Mouse (Mus musculus): ENCODE data around the gene Wfikkn1. TPM values are rescaled to one million over a fixed set of nuclear protein-coding genes. Genes with fewer than 3 reads are reported as not detected.
A peak's percentile ranks its signal among the peaks of the same experiment; 100 is the strongest.

Gene Wfikkn1
- polyA plus RNA-seq, 1 experiment, result 0.25 TPM

- H3K36me3 ChIP-seq (ENCODE audit: control insufficient read depth, insufficient read depth), result no peaks in the 10 kb centered on the region
- no peaks in the 10 kb centered on the region for H3K79me2 ChIP-seq (ENCODE audit: control insufficient read depth, insufficient read depth)
- no peaks in the 10 kb centered on the region for H3K27me3 ChIP-seq (ENCODE audit: control insufficient read depth, insufficient read depth, insufficient read length)
- peak overlapping the region; percentile 11 for H3ac ChIP-seq (ENCODE audit: control insufficient read depth, insufficient read length)
- TF ChIP-seq USF1 (IDR thresholded peaks at IDR 0.05; ENCODE audit: low read depth) (no peak), SRF (IDR thresholded peaks at IDR 0.05; ENCODE audit: control insufficient read depth, insufficient read length, low read depth) (no peak), REST (IDR thresholded peaks at IDR 0.05; ENCODE audit: insufficient read depth, insufficient read length) (no peak), POLR2A (IDR thresholded peaks at IDR 0.05; ENCODE audit: insufficient read length, low read depth) (no peak), E2F4 (IDR thresholded peaks at IDR 0.05; ENCODE audit: insufficient read depth) (no peak), POLR2AphosphoS2 (IDR thresholded peaks at IDR 0.05; ENCODE audit: insufficient read length, low read depth) (no peak), TCF12 (IDR thresholded peaks at IDR 0.05; ENCODE audit: insufficient read depth, poor library complexity, severe bottlenecking) (no peak), MAX (IDR thresholded peaks at IDR 0.05; ENCODE audit: low read depth) (no peak), MYOG (IDR thresholded peaks at IDR 0.05; ENCODE audit: control insufficient read depth in 1 of 3, insufficient read depth in 1 of 3, insufficient read length in 2 of 3, low read depth in 2 of 3) (no peak)
- peak overlapping the region; percentile 32 for H3K4me3 ChIP-seq
- peak overlapping the region; percentile 86 for H3K4me2 ChIP-seq (ENCODE audit: low read depth)
These were observed 18.7 kb downstream of the Wfikkn1 start for GRCm38 (mm10) chr17:25861704-25862612.

GRCm38 (mm10) chr17:25860832-25861703, 19.6 kb downstream of the Wfikkn1 start, which contains the start of gene Wdr90:
Wdr90 (minus strand) TSS chr17:25861501.
- TF ChIP-seq TCF3 (IDR thresholded peaks at IDR 0.05; ENCODE audit: insufficient read length, low read depth) (no peak), MAX (IDR thresholded peaks at IDR 0.05; ENCODE audit: low read depth) (no peak), POLR2AphosphoS2 (IDR thresholded peaks at IDR 0.05; ENCODE audit: insufficient read length, low read depth) (peak; percentile 86), TCF12 (IDR thresholded peaks at IDR 0.05; ENCODE audit: insufficient read depth, poor library complexity, severe bottlenecking) (no peak), MYOG (IDR thresholded peaks at IDR 0.05; ENCODE audit: control insufficient read depth in 1 of 3, insufficient read depth in 1 of 3, insufficient read length in 2 of 3, low read depth in 2 of 3) (peak in 2 of 3 experiments; percentile 43 to 52), REST (IDR thresholded peaks at IDR 0.05; ENCODE audit: insufficient read depth, insufficient read length) (no peak), E2F4 (IDR thresholded peaks at IDR 0.05; ENCODE audit: insufficient read depth) (peak; percentile 86), SRF (IDR thresholded peaks at IDR 0.05; ENCODE audit: control insufficient read depth, insufficient read length, low read depth) (peak; percentile 71), CEBPB (IDR thresholded peaks at IDR 0.05; ENCODE audit: insufficient read depth, poor library complexity, severe bottlenecking) (peak; percentile 56; the same call in 1 of the 2 replicates), MYOD1 (IDR thresholded peaks at IDR 0.05; ENCODE audit: control insufficient read depth in 1 of 3, insufficient read length in 2 of 3, low read depth in 2 of 3) (peak in 2 of 3 experiments; percentile 52 to 59), USF1 (IDR thresholded peaks at IDR 0.05; ENCODE audit: low read depth) (no peak), POLR2A (IDR thresholded peaks at IDR 0.05; ENCODE audit: insufficient read length, low read depth) (peak; percentile 89)
- H3K27me3 ChIP-seq (ENCODE audit: control insufficient read depth, insufficient read depth, insufficient read length), result no peaks in the 10 kb centered on the region
- H3ac ChIP-seq (ENCODE audit: control insufficient read depth, insufficient read length), result peak within 1 kb of the TSS; percentile 11
- no peaks in the 10 kb centered on the region for H3K79me2 ChIP-seq (ENCODE audit: control insufficient read depth, insufficient read depth)
- no peaks in the 10 kb centered on the region for H3K36me3 ChIP-seq (ENCODE audit: control insufficient read depth, insufficient read depth)
- H3K4me3 ChIP-seq, result peak within 1 kb of the TSS; percentile 32
- peak within 1 kb of the TSS; percentile 86 for H3K4me2 ChIP-seq (ENCODE audit: low read depth)

GRCm38 (mm10) chr17:25860229-25860628, 20.4 kb downstream of the Wfikkn1 start:
- TF ChIP-seq CEBPB (IDR thresholded peaks at IDR 0.05; ENCODE audit: insufficient read depth, poor library complexity, severe bottlenecking) (no peak), MYOD1 (IDR thresholded peaks at IDR 0.05; ENCODE audit: control insufficient read depth in 1 of 3, insufficient read length in 2 of 3, low read depth in 2 of 3) (no peak), MYOG (IDR thresholded peaks at IDR 0.05; ENCODE audit: control insufficient read depth in 1 of 3, insufficient read depth in 1 of 3, insufficient read length in 2 of 3, low read depth in 2 of 3) (no peak), USF1 (IDR thresholded peaks at IDR 0.05; ENCODE audit: low read depth) (no peak), SRF (IDR thresholded peaks at IDR 0.05; ENCODE audit: control insufficient read depth, insufficient read length, low read depth) (no peak), TCF12 (IDR thresholded peaks at IDR 0.05; ENCODE audit: insufficient read depth, poor library complexity, severe bottlenecking) (no peak), POLR2AphosphoS2 (IDR thresholded peaks at IDR 0.05; ENCODE audit: insufficient read length, low read depth) (no peak)
- H3ac ChIP-seq (ENCODE audit: control insufficient read depth, insufficient read length), result no peak overlapping the region
- peak overlapping the region; percentile 32 for H3K4me3 ChIP-seq
- H3K79me2 ChIP-seq (ENCODE audit: control insufficient read depth, insufficient read depth), result no peaks in the 10 kb centered on the region
- H3K27me3 ChIP-seq (ENCODE audit: control insufficient read depth, insufficient read depth, insufficient read length), result no peaks in the 10 kb centered on the region
- no peaks in the 10 kb centered on the region for H3K36me3 ChIP-seq (ENCODE audit: control insufficient read depth, insufficient read depth)
- peak overlapping the region; percentile 86 for H3K4me2 ChIP-seq (ENCODE audit: low read depth)

- no peaks in the 10 kb centered on the region for H3K27me3 ChIP-seq (ENCODE audit: control insufficient read depth, insufficient read depth, insufficient read length)
- peak within 1 kb of the TSS; percentile 59 for H3ac ChIP-seq (ENCODE audit: control insufficient read depth, insufficient read length)
These were observed 36.2 kb downstream of the Wfikkn1 start, which contains the start of gene Rhot2 for GRCm38 (mm10) chr17:25844396-25844901. Rhot2 (minus strand) TSS chr17:25844851.

More at GRCm38 (mm10) chr17:25844396-25844901, 36.2 kb downstream of the Wfikkn1 start, which contains the start of gene Rhot2:
- peak within 1 kb of the TSS; percentile 80 for H3K4me2 ChIP-seq (ENCODE audit: low read depth)
- peaks cover 4% of the 10 kb centered on the region for H3K36me3 ChIP-seq (ENCODE audit: control insufficient read depth, insufficient read depth)
- peaks cover 12% of the 10 kb centered on the region for H3K79me2 ChIP-seq (ENCODE audit: control insufficient read depth, insufficient read depth)
- peak within 1 kb of the TSS; percentile 42 for H3K4me3 ChIP-seq
- peak; percentile 91 for TF ChIP-seq POLR2A (IDR thresholded peaks at IDR 0.05; ENCODE audit: insufficient read length, low read depth)
- TF ChIP-seq MYOG (IDR thresholded peaks at IDR 0.05; ENCODE audit: control insufficient read depth in 1 of 3, insufficient read depth in 1 of 3, insufficient read length in 2 of 3, low read depth in 2 of 3), result peak in 1 of 3 experiments; percentile 4
- TF ChIP-seq REST (IDR thresholded peaks at IDR 0.05; ENCODE audit: insufficient read depth, insufficient read length), result no peak
- TF ChIP-seq POLR2AphosphoS2 (IDR thresholded peaks at IDR 0.05; ENCODE audit: insufficient read length, low read depth), result peak; percentile 84
- no peak for TF ChIP-seq TCF3 (IDR thresholded peaks at IDR 0.05; ENCODE audit: insufficient read length, low read depth)

Measured in myocyte (in vitro differentiated cells).